Mouse (Mus musculus) heart, embryonic 13.5 days (tissue): ENCODE results near the gene Olfr710. TPM values are rescaled to one million over a fixed set of nuclear protein-coding genes. Genes with fewer than 3 reads are reported as not detected.
"Not testable (repeated sequence)": the region's sequence is repeated elsewhere in the genome, so short reads cannot be mapped to it uniquely, and the experiment has no call there.

Experiments used
- ATAC-seq: fragments of 200-750 bp; cut with Nextera tagmentation; 2 replicates; pipeline ENCODE4 v1.8.0; 2017; ENCODE audit warnings: moderate TSS enrichment; ENCODE audit not compliant: insufficient number of reproducible peaks, low FRiP score, low TSS enrichment; ENCODE audit errors: extremely low read depth
- H3K27ac ChIP-seq: fragments of 300-500 bp; sonication (generic); replicated peaks from 2 replicates; pipeline ENCODE4 v1.5.1; 2015; ENCODE audit warnings: moderate library complexity, mild to moderate bottlenecking, inconsistent platforms
- H3K27me3 ChIP-seq: fragments of 300-500 bp; sonication (generic); replicated peaks from 2 replicates; pipeline ENCODE4 v1.6.1; 2015; ENCODE audit warnings: mild to moderate bottlenecking, inconsistent platforms
- H3K36me3 ChIP-seq: fragments of 300-500 bp; sonication (generic); 2 replicates; pipeline ENCODE4 v1.6.1; 2015; ENCODE audit warnings: mild to moderate bottlenecking, inconsistent platforms
- H3K4me1 ChIP-seq: fragments of 300-500 bp; sonication (generic); 2 replicates; pipeline ENCODE4 v1.6.1; 2015; ENCODE audit warnings: inconsistent platforms
- H3K4me2 ChIP-seq: fragments of 300-500 bp; sonication (generic); 2 replicates; pipeline ENCODE4 v1.6.1; 2015; ENCODE audit warnings: inconsistent platforms, mild to moderate bottlenecking, moderate library complexity
- H3K4me3 ChIP-seq: fragments of 300-500 bp; sonication (generic); 2 replicates; pipeline ENCODE4 v1.5.1; 2015; ENCODE audit warnings: moderate library complexity, mild to moderate bottlenecking, inconsistent platforms
- H3K9ac ChIP-seq: fragments of 300-500 bp; sonication (generic); 2 replicates; pipeline ENCODE4 v1.6.1; 2015; ENCODE audit warnings: inconsistent platforms, mild to moderate bottlenecking, moderate library complexity
- H3K9me3 ChIP-seq: fragments of 300-500 bp; sonication (generic); 2 replicates; pipeline ENCODE4 v1.6.1; 2016; ENCODE audit warnings: inconsistent platforms
- WGBS: fragments of 180-500 bp; shearing (Covaris S2); methylation state at CpG from one replicate; pipeline ENCODE4 v1.1.7; 2015; ENCODE audit warnings: mixed read lengths; 5-methylcytosine and 5-hydroxymethylcytosine counted together
- polyA plus RNA-seq: library from polyadenylated mRNA; unstranded; fragments of >200 nt; fragmentation: Nextera tagmentation; extraction: Ambion mirVana; gene quantifications from 2 replicates; pipeline ENCODE4 v1.2.1, GENCODE M21; 2015

The Olfr710 gene
- not detected in 2 replicates for polyA plus RNA-seq

GRCm38 (mm10) chr7:106948212-106948611, at the start of gene Olfr710:
Gene Olfr710 (minus strand): TSS chr7:106948312.
- Histone ChIP-seq H3K4me3 (no peak within 1 kb of the TSS), H3K27me3 (no peaks in the 10 kb centered on the region), H3K4me2 (no peak within 1 kb of the TSS), H3K9ac (no peak within 1 kb of the TSS), H3K4me1 (no peaks in the 10 kb centered on the region), H3K9me3 (no peaks in the 10 kb centered on the region), H3K27ac (no peak within 1 kb of the TSS), H3K36me3 (no peaks in the 10 kb centered on the region)
- WGBS = 65% methylated on average over 3 of the region's 3 CpGs
- ATAC-seq = no peak

- Histone ChIP-seq H3K4me3 (no peak overlapping the region), H3K4me1 (no peaks in the 10 kb centered on the region), H3K27ac (no peak overlapping the region), H3K9me3 (peaks cover 3% of the 10 kb centered on the region; the same call in 1 of the 2 replicates), H3K4me2 (no peak overlapping the region), H3K9ac (no peak overlapping the region), H3K36me3 (no peaks in the 10 kb centered on the region), H3K27me3 (no peaks in the 10 kb centered on the region)
- no peak for ATAC-seq
- 70% methylated on average over 3 of the region's 3 CpGs for WGBS
These were observed 37.1 kb upstream of the Olfr710 start for GRCm38 (mm10) chr7:106985236-106985635.

- no peak for ATAC-seq
- H3K27me3 ChIP-seq = no peaks in the 10 kb centered on the region
- WGBS = 43% methylated on average over 1 of the region's 1 CpGs
- no peak within 1 kb of the TSS for H3K4me2 ChIP-seq
- no peaks in the 10 kb centered on the region for H3K4me1 ChIP-seq
- no peak within 1 kb of the TSS for H3K4me3 ChIP-seq
- H3K9ac ChIP-seq = no peak within 1 kb of the TSS
- no peaks in the 10 kb centered on the region for H3K36me3 ChIP-seq
- no peaks in the 10 kb centered on the region for H3K9me3 ChIP-seq
- H3K27ac ChIP-seq = no peak within 1 kb of the TSS
These were observed 27.2 kb upstream of the Olfr710 start, which contains the start of gene Olfr711 for GRCm38 (mm10) chr7:106975353-106975752. Gene Olfr711 (minus strand): TSS chr7:106975453.

GRCm38 (mm10) chr7:106967503-106967902, 19.4 kb upstream of the Olfr710 start:
- not testable (repeated sequence) for H3K9me3 ChIP-seq, H3K36me3 ChIP-seq, ATAC-seq, H3K4me2 ChIP-seq, H3K9ac ChIP-seq, H3K4me1 ChIP-seq, H3K27me3 ChIP-seq, H3K4me3 ChIP-seq, H3K27ac ChIP-seq

GRCm38 (mm10) chr7:106963837-106964236, 15.7 kb upstream of the Olfr710 start, which contains the start of gene Olfr6:
Gene Olfr6 (minus strand): TSS chr7:106963937.
- H3K27me3 ChIP-seq = no peaks in the 10 kb centered on the region
- 76% methylated on average over 1 of the region's 1 CpGs for WGBS
- no peak within 1 kb of the TSS for H3K4me3 ChIP-seq
- H3K27ac ChIP-seq = no peak within 1 kb of the TSS
- H3K4me2 ChIP-seq = no peak within 1 kb of the TSS
- no peak within 1 kb of the TSS for H3K9ac ChIP-seq
- H3K4me1 ChIP-seq = no peaks in the 10 kb centered on the region
- no peaks in the 10 kb centered on the region for H3K36me3 ChIP-seq
- no peak for ATAC-seq
- H3K9me3 ChIP-seq = no peaks in the 10 kb centered on the region

GRCm38 (mm10) chr7:106932119-106932518, 16.0 kb downstream of the Olfr710 start, which contains the start of gene Olfr709-ps1:
Gene Olfr709-ps1 (minus strand): TSS chr7:106932219.
- no peak within 1 kb of the TSS for H3K9ac ChIP-seq
- no peak within 1 kb of the TSS for H3K4me3 ChIP-seq
- H3K27me3 ChIP-seq = no peaks in the 10 kb centered on the region
- no peaks in the 10 kb centered on the region for H3K9me3 ChIP-seq
- H3K36me3 ChIP-seq = no peaks in the 10 kb centered on the region
- H3K27ac ChIP-seq = no peak within 1 kb of the TSS
- no peak within 1 kb of the TSS for H3K4me2 ChIP-seq
- H3K4me1 ChIP-seq = no peaks in the 10 kb centered on the region
- ATAC-seq = no peak

- H3K9ac ChIP-seq, H3K27ac ChIP-seq, H3K4me3 ChIP-seq, ATAC-seq, H3K4me2 ChIP-seq, H3K27me3 ChIP-seq, H3K36me3 ChIP-seq, H3K9me3 ChIP-seq, H3K4me1 ChIP-seq: not testable (repeated sequence)
- WGBS = 86% methylated on average over 7 of the region's 7 CpGs
These were observed 27.2 kb downstream of the Olfr710 start for GRCm38 (mm10) chr7:106920961-106921360.

GRCm38 (mm10) chr7:106907676-106908075, 40.4 kb downstream of the Olfr710 start, which contains the start of gene Olfr1532-ps1:
Gene Olfr1532-ps1 (plus strand): TSS chr7:106908001.
- Histone ChIP-seq H3K27ac (no peak within 1 kb of the TSS), H3K4me1 (no peaks in the 10 kb centered on the region), H3K27me3 (no peaks in the 10 kb centered on the region), H3K9ac (no peak within 1 kb of the TSS), H3K4me2 (no peak within 1 kb of the TSS), H3K9me3 (no peaks in the 10 kb centered on the region), H3K36me3 (no peaks in the 10 kb centered on the region), H3K4me3 (no peak within 1 kb of the TSS)
- no peak for ATAC-seq
- WGBS = 52% methylated on average over 2 of the region's 2 CpGs

- WGBS = 77% methylated on average over 3 of the region's 3 CpGs
- H3K4me3 ChIP-seq, H3K9ac ChIP-seq: not testable (repeated sequence)
These were observed 47.0 kb downstream of the Olfr710 start, which contains the start of gene Olfr707 for GRCm38 (mm10) chr7:106901141-106901540. Gene Olfr707 (minus strand): TSS chr7:106901241.

More at GRCm38 (mm10) chr7:106901141-106901540, 47.0 kb downstream of the Olfr710 start, which contains the start of gene Olfr707:
- not testable (repeated sequence) for H3K27me3 ChIP-seq, H3K27ac ChIP-seq, H3K4me1 ChIP-seq, H3K36me3 ChIP-seq, H3K4me2 ChIP-seq, H3K9me3 ChIP-seq, ATAC-seq

Other genes starting within 250 kb of the Olfr710 start
- gene Olfr695, start 231.9 kb downstream of the Olfr710 start, polyA plus RNA-seq = not detected in 2 replicates
- not detected in 2 replicates for gene Olfr697, start 205.9 kb downstream of the Olfr710 start, polyA plus RNA-seq
- not detected in 2 replicates for gene Olfr698, start 192.9 kb downstream of the Olfr710 start, polyA plus RNA-seq
- not detected in 2 replicates for gene Olfr699, start 155.1 kb downstream of the Olfr710 start, polyA plus RNA-seq
- gene Olfr700, start 139.5 kb downstream of the Olfr710 start, polyA plus RNA-seq = not detected in 2 replicates
- not detected in 2 replicates for gene Olfr701, start 134.2 kb downstream of the Olfr710 start, polyA plus RNA-seq
- gene Olfr702, start 114.4 kb downstream of the Olfr710 start, polyA plus RNA-seq = not detected in 2 replicates
- gene Olfr703, start 105.0 kb downstream of the Olfr710 start, polyA plus RNA-seq = not detected in 2 replicates
- gene Olfr704, start 85.1 kb downstream of the Olfr710 start, polyA plus RNA-seq = not detected in 2 replicates
- not detected in 2 replicates for gene Olfr705, start 71.4 kb downstream of the Olfr710 start, polyA plus RNA-seq
- gene Olfr706, start 60.1 kb downstream of the Olfr710 start, polyA plus RNA-seq = not detected in 2 replicates
- not detected in 2 replicates for gene Olfr707, start 47.1 kb downstream of the Olfr710 start, polyA plus RNA-seq
- gene Olfr1532-ps1, start 40.3 kb downstream of the Olfr710 start, polyA plus RNA-seq = not detected in 2 replicates
- not detected in 2 replicates for gene Olfr709-ps1, start 16.1 kb downstream of the Olfr710 start, polyA plus RNA-seq
- gene Olfr6, start 15.6 kb upstream of the Olfr710 start, polyA plus RNA-seq = not detected in 2 replicates
- not detected in 2 replicates for gene Olfr711, start 27.1 kb upstream of the Olfr710 start, polyA plus RNA-seq
- not detected in 2 replicates for gene Olfr2, start 57.8 kb upstream of the Olfr710 start, polyA plus RNA-seq
- not detected in 2 replicates for gene Olfr713, start 82.9 kb upstream of the Olfr710 start, polyA plus RNA-seq
- not detected in 2 replicates for gene Olfr714, start 122.7 kb upstream of the Olfr710 start, polyA plus RNA-seq
- gene Olfr17, start 144.9 kb upstream of the Olfr710 start, polyA plus RNA-seq = not detected in 2 replicates
- not detected in 2 replicates for gene Olfr715b, start 162.1 kb upstream of the Olfr710 start, polyA plus RNA-seq
- gene Olfr715, start 182.8 kb upstream of the Olfr710 start, polyA plus RNA-seq = not detected in 2 replicates
- gene Olfr716, start 190.0 kb upstream of the Olfr710 start, polyA plus RNA-seq = not detected in 2 replicates
- gene Nlrp14, start 218.7 kb upstream of the Olfr710 start, polyA plus RNA-seq = not detected in 2 replicates